Mouse (Mus musculus): ENCODE results near the gene Ltv1. TPM values are rescaled to one million over a fixed set of nuclear protein-coding genes. Genes with fewer than 3 reads are reported as not detected.

Ltv1 gene
- 33.8 and 35.8 TPM in 2 replicates for polyA plus RNA-seq (2015; fragmentation: Nextera tagmentation; extraction: Ambion mirVana)

DNA sequence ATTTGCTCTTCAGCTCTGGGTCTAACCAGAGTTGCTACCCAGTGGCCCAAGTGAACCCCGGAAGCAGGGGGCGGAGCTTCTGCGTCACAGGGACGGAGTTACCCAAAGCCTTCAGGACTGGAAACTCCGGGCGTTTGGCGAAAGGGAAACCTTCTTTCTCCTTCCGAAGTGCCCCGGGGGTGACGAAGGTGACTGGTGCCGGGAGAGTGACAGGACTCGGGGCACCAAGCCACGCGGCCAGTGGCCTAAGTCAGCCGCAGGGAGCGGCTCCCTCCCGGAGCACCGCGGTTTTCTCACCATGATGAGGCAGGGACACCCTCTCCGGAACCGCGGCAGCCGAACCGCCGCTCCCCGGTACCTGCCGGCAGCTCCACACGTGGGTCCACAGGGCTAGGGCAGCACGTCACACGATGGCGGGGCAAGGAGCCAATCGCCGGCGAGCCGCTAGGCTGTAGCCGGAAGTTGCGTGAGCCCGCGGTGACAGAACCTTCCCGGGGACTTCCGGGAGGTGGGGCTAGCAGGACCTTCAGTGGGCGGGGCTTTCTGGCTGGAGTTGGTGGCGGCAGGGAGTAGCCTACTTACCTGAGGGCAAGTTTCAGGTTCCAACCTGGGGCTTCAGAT is at the start of gene Ltv1:
Ltv1 (minus strand) TSS at position 438 of the 621 bp plus-strand sequence.
- H3K9ac ChIP-seq (ENCODE audit: low read depth, low read length): peak within 1 kb of the TSS; percentile 84
- 0% methylated on average over 43 of the region's 43 CpGs for WGBS

DNA sequence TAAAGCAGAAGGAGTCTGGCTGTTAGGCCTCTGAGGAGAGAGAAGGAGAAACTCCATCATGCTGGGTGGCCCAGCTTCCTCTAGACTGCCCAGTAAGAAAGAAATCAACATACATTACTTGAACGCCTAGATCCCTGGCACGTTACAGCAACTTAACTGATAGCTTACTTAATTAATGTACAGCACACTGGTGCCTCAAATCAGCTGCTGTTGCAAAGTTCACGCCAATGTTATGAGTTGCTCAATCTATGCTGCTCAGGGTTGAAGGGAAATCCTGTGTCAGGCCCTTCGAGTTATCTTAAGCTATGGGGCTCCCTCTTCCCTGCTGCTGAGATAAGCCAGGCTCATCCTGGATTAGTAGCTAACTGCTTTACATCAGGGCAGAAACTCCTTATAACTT is 47.5 kb upstream of the Ltv1 start:
- no peak overlapping the region for H3K4me3 ChIP-seq (ENCODE audit: low read depth, low read length)
- H3K27ac ChIP-seq (ENCODE audit: low read length): no peak overlapping the region
- H3K4me2 ChIP-seq (ENCODE audit: low read length): no peak overlapping the region
- no peaks in the 10 kb centered on the region for H3K36me3 ChIP-seq (ENCODE audit: control insufficient read depth, insufficient read depth, low read length)
- 65% methylated on average over 4 of the region's 4 CpGs for WGBS
- H3K9me3 ChIP-seq (replicated peaks; ENCODE audit: control insufficient read depth, low read length, poor library complexity, severe bottlenecking): no peaks in the 10 kb centered on the region
- no peaks in the 10 kb centered on the region for H3K4me1 ChIP-seq (ENCODE audit: control insufficient read depth, insufficient read depth, low read length)
- no peak for ATAC-seq
- no peak overlapping the region for H3K9ac ChIP-seq (ENCODE audit: low read depth, low read length)
- no peaks in the 10 kb centered on the region for H3K27me3 ChIP-seq (ENCODE audit: control insufficient read depth, insufficient read depth, low read depth, low read length)

More for the DNA sequence above, at the start of gene Ltv1:
- Histone ChIP-seq H3K27me3 (ENCODE audit: control insufficient read depth, insufficient read depth, low read depth, low read length) (no peaks in the 10 kb centered on the region), H3K4me3 (ENCODE audit: low read depth, low read length) (peak within 1 kb of the TSS; percentile 93), H3K9me3 (replicated peaks; ENCODE audit: control insufficient read depth, low read length, poor library complexity, severe bottlenecking) (no peaks in the 10 kb centered on the region), H3K4me2 (ENCODE audit: low read length) (peak within 1 kb of the TSS; percentile 73), H3K27ac (ENCODE audit: low read length) (peak within 1 kb of the TSS; percentile 65; the same call in 1 of the 2 replicates), H3K36me3 (ENCODE audit: control insufficient read depth, insufficient read depth, low read length) (peaks cover 14% of the 10 kb centered on the region), H3K4me1 (ENCODE audit: control insufficient read depth, insufficient read depth, low read length) (peaks cover 7% of the 10 kb centered on the region)
- ATAC-seq: peak; percentile 100

DNA sequence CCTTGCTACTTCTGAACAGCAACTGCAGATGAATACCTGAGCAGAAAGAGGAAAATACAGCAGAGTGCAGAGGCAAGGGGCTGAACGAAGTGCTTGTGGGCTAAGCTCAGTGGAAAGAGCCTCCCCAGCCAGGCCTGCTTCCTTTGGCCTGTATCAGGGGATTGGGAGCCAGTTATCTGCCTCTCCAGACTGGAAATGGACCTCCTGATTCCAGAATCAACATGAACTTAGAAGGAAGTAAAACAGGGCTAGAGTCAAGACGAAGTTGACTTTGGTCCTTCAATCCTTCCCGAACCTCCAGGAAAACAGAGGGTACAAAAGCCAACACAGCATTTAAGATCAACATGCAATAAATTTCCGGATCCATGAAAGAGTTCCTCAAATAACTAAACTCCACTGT is 45.2 kb upstream of the Ltv1 start:
- WGBS: 92% methylated on average over 4 of the region's 4 CpGs
- H3K9me3 ChIP-seq (replicated peaks; ENCODE audit: control insufficient read depth, low read length, poor library complexity, severe bottlenecking): no peaks in the 10 kb centered on the region
- no peak overlapping the region for H3K4me3 ChIP-seq (ENCODE audit: low read depth, low read length)
- no peaks in the 10 kb centered on the region; the same call in 1 of the 2 replicates for H3K4me1 ChIP-seq (ENCODE audit: control insufficient read depth, insufficient read depth, low read length)
- H3K4me2 ChIP-seq (ENCODE audit: low read length): no peak overlapping the region
- no peak overlapping the region for H3K27ac ChIP-seq (ENCODE audit: low read length)
- no peaks in the 10 kb centered on the region for H3K36me3 ChIP-seq (ENCODE audit: control insufficient read depth, insufficient read depth, low read length)
- H3K27me3 ChIP-seq (ENCODE audit: control insufficient read depth, insufficient read depth, low read depth, low read length): no peaks in the 10 kb centered on the region
- H3K9ac ChIP-seq (ENCODE audit: low read depth, low read length): no peak overlapping the region
- ATAC-seq: no peak

DNA sequence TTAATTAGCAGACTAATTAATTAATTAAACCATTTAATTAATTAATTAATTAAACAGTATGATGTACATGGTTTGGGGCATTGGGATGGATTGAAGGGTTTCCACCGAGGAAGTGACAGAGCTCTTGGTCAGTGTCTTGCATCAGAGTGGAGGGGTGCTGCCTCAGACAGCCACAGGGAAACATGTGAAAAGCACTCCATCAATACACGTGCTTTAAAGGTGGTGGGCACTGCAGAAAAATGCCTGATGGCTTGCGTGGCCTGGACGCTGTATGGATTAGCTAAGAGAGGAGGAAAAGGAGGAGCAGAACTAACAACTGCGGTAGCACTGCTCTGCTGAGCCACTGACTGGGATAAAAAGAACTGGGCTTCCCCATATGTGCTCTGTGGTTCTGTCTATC is 43.9 kb upstream of the Ltv1 start:
- ATAC-seq: no peak
- WGBS: 87% methylated on average over 5 of the region's 5 CpGs
- no peak overlapping the region for H3K9ac ChIP-seq (ENCODE audit: low read depth, low read length)
- H3K9me3 ChIP-seq (replicated peaks; ENCODE audit: control insufficient read depth, low read length, poor library complexity, severe bottlenecking): no peaks in the 10 kb centered on the region
- H3K27ac ChIP-seq (ENCODE audit: low read length): no peak overlapping the region
- no peak overlapping the region for H3K4me3 ChIP-seq (ENCODE audit: low read depth, low read length)
- no peak overlapping the region for H3K4me2 ChIP-seq (ENCODE audit: low read length)
- H3K27me3 ChIP-seq (ENCODE audit: control insufficient read depth, insufficient read depth, low read depth, low read length): no peaks in the 10 kb centered on the region
- H3K36me3 ChIP-seq (ENCODE audit: control insufficient read depth, insufficient read depth, low read length): no peaks in the 10 kb centered on the region
- H3K4me1 ChIP-seq (ENCODE audit: control insufficient read depth, insufficient read depth, low read length): no peaks in the 10 kb centered on the region; the same call in 1 of the 2 replicates

- H3K4me1 ChIP-seq (ENCODE audit: control insufficient read depth, insufficient read depth, low read length): no peaks in the 10 kb centered on the region; the same call in 1 of the 2 replicates
- H3K4me3 ChIP-seq (ENCODE audit: low read depth, low read length): no peak overlapping the region
- ATAC-seq: no peak
- no peaks in the 10 kb centered on the region for H3K36me3 ChIP-seq (ENCODE audit: control insufficient read depth, insufficient read depth, low read length)
- no peaks in the 10 kb centered on the region for H3K9me3 ChIP-seq (replicated peaks; ENCODE audit: control insufficient read depth, low read length, poor library complexity, severe bottlenecking)
- 69% methylated on average over 3 of the region's 3 CpGs for WGBS
- no peak overlapping the region for H3K4me2 ChIP-seq (ENCODE audit: low read length)
- H3K9ac ChIP-seq (ENCODE audit: low read depth, low read length): no peak overlapping the region
- no peak overlapping the region for H3K27ac ChIP-seq (ENCODE audit: low read length)
- H3K27me3 ChIP-seq (ENCODE audit: control insufficient read depth, insufficient read depth, low read depth, low read length): no peaks in the 10 kb centered on the region
Observed at GRCm38 (mm10) chr10:13234503-13234902, 41.5 kb upstream of the Ltv1 start.

- no peaks in the 10 kb centered on the region for H3K36me3 ChIP-seq (ENCODE audit: control insufficient read depth, insufficient read depth, low read length)
- H3K4me1 ChIP-seq (ENCODE audit: control insufficient read depth, insufficient read depth, low read length): no peaks in the 10 kb centered on the region; the same call in 1 of the 2 replicates
- no peak for ATAC-seq
- no peaks in the 10 kb centered on the region for H3K9me3 ChIP-seq (replicated peaks; ENCODE audit: control insufficient read depth, low read length, poor library complexity, severe bottlenecking)
- no peaks in the 10 kb centered on the region for H3K27me3 ChIP-seq (ENCODE audit: control insufficient read depth, insufficient read depth, low read depth, low read length)
- H3K27ac ChIP-seq (ENCODE audit: low read length): no peak overlapping the region
- no peak overlapping the region for H3K4me3 ChIP-seq (ENCODE audit: low read depth, low read length)
- H3K9ac ChIP-seq (ENCODE audit: low read depth, low read length): no peak overlapping the region
- H3K4me2 ChIP-seq (ENCODE audit: low read length): no peak overlapping the region
- 70% methylated on average over 10 of the region's 10 CpGs for WGBS
Observed at GRCm38 (mm10) chr10:13233941-13234340, 41.0 kb upstream of the Ltv1 start.

- ATAC-seq: no peak
- H3K4me1 ChIP-seq (ENCODE audit: control insufficient read depth, insufficient read depth, low read length): no peaks in the 10 kb centered on the region; the same call in 1 of the 2 replicates
- WGBS: 35% methylated on average over 2 of the region's 2 CpGs
- no peak overlapping the region for H3K4me3 ChIP-seq (ENCODE audit: low read depth, low read length)
- no peak overlapping the region for H3K27ac ChIP-seq (ENCODE audit: low read length)
- H3K27me3 ChIP-seq (ENCODE audit: control insufficient read depth, insufficient read depth, low read depth, low read length): no peaks in the 10 kb centered on the region
- no peaks in the 10 kb centered on the region for H3K9me3 ChIP-seq (replicated peaks; ENCODE audit: control insufficient read depth, low read length, poor library complexity, severe bottlenecking)
- no peak overlapping the region for H3K9ac ChIP-seq (ENCODE audit: low read depth, low read length)
- H3K36me3 ChIP-seq (ENCODE audit: control insufficient read depth, insufficient read depth, low read length): no peaks in the 10 kb centered on the region
- no peak overlapping the region for H3K4me2 ChIP-seq (ENCODE audit: low read length)
Observed at GRCm38 (mm10) chr10:13233143-13233622, 40.2 kb upstream of the Ltv1 start.

DNA sequence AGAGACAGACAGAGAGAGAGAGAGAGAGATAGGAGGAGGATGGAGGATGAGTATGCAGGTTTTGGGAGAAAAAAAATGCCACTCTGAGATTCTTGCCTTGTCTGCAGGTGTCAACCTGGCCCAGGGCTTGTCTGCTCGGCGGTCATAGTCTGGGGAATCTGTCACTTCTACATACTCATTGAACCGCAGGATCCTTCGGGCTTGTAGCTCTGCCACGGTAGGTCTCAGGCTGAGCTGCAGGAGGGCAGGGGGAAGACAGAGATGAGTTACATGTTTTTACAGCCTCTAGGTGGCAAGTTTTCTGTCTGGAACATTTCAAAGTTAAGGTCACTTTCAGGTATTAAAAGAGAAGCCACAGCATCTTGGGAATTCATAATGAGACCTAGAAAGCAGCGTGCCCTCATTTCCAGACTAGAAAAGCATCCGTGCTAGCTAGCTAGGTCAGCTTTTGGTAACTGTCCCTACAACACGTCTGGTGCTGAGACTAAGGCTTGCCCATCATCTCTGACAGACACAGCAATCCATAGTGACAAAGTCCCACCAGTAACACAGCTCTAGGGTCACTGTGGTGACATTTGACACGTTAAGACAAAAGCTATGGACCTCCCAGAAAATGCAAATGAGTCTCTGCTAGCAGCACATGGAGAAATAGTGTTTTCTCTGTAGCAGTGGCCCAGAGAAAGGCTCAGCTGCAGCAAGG is 39.6 kb upstream of the Ltv1 start:
- Histone ChIP-seq H3K27me3 (ENCODE audit: control insufficient read depth, insufficient read depth, low read depth, low read length) (no peaks in the 10 kb centered on the region), H3K27ac (ENCODE audit: low read length) (no peak overlapping the region), H3K9me3 (replicated peaks; ENCODE audit: control insufficient read depth, low read length, poor library complexity, severe bottlenecking) (no peaks in the 10 kb centered on the region), H3K4me3 (ENCODE audit: low read depth, low read length) (no peak overlapping the region), H3K9ac (ENCODE audit: low read depth, low read length) (no peak overlapping the region), H3K36me3 (ENCODE audit: control insufficient read depth, insufficient read depth, low read length) (no peaks in the 10 kb centered on the region), H3K4me2 (ENCODE audit: low read length) (no peak overlapping the region), H3K4me1 (ENCODE audit: control insufficient read depth, insufficient read depth, low read length) (no peaks in the 10 kb centered on the region; the same call in 1 of the 2 replicates)
- ATAC-seq: no peak
- 42% methylated on average over 9 of the region's 9 CpGs for WGBS

DNA sequence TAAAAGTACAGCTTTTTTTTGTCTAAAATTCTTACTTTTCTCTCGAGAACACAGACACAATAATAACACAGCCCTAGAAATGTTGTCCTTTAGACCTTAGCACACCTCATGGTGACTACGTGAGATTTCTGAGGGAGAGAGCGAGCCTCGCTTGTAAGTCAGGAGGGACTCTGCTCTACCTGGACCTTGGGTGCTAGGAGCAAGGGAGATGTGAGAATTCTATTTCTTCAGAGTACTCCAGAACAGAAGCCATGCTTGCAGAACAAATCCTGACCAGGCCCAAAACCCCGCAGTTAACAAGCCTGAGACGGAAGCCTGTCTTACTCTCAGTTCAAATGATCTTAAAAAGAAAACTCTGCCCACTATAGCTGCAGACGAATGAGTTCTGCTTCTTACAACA is 37.7 kb upstream of the Ltv1 start:
- no peaks in the 10 kb centered on the region for H3K27me3 ChIP-seq (ENCODE audit: control insufficient read depth, insufficient read depth, low read depth, low read length)
- 89% methylated on average over 7 of the region's 7 CpGs for WGBS

More for the DNA sequence above, 37.7 kb upstream of the Ltv1 start:
- no peak for ATAC-seq
- Histone ChIP-seq H3K9ac (ENCODE audit: low read depth, low read length) (no peak overlapping the region), H3K9me3 (replicated peaks; ENCODE audit: control insufficient read depth, low read length, poor library complexity, severe bottlenecking) (no peaks in the 10 kb centered on the region), H3K4me3 (ENCODE audit: low read depth, low read length) (no peak overlapping the region), H3K4me1 (ENCODE audit: control insufficient read depth, insufficient read depth, low read length) (no peaks in the 10 kb centered on the region; the same call in 1 of the 2 replicates), H3K4me2 (ENCODE audit: low read length) (no peak overlapping the region), H3K36me3 (ENCODE audit: control insufficient read depth, insufficient read depth, low read length) (no peaks in the 10 kb centered on the region), H3K27ac (ENCODE audit: low read length) (no peak overlapping the region)

Data from midbrain, embryonic 16.5 days (tissue).